Mouse (Mus musculus): ENCODE data around the gene Hist1h3f.

- TF ChIP-seq CTCF (IDR thresholded peaks at IDR 0.05; ENCODE audit: control insufficient read depth, insufficient read depth, insufficient replicate concordance, low read depth, low read length) (no peak), POLR2A (IDR thresholded peaks at IDR 0.05; ENCODE audit: control insufficient read depth, low read depth, low read length) (no peak)
Observed at GRCm38 (mm10) chr13:23546694-23547093, 2.8 kb downstream of the Hist1h3f start.
